Mouse (Mus musculus) G1E (cell line): ENCODE data around the gene Tdrd7.

Experiments used
- CTCF ChIP-seq: IDR thresholded peaks from 2 replicates; pipeline ENCODE4 v1.5.1; 2012; ENCODE audit warnings: low read depth, low read length, inconsistent platforms, mixed read lengths
- POLR2AphosphoS5 ChIP-seq: IDR thresholded peaks from 2 replicates; pipeline ENCODE4 v1.6.1; 2012; ENCODE audit warnings: low read depth, low read length, inconsistent platforms; ENCODE audit not compliant: insufficient replicate concordance
- TAL1 ChIP-seq: conservative IDR thresholded peaks from 2 replicates; pipeline ENCODE4 v1.6.1; 2012; ENCODE audit warnings: low read depth, low read length, inconsistent platforms, mixed read lengths

DNA sequence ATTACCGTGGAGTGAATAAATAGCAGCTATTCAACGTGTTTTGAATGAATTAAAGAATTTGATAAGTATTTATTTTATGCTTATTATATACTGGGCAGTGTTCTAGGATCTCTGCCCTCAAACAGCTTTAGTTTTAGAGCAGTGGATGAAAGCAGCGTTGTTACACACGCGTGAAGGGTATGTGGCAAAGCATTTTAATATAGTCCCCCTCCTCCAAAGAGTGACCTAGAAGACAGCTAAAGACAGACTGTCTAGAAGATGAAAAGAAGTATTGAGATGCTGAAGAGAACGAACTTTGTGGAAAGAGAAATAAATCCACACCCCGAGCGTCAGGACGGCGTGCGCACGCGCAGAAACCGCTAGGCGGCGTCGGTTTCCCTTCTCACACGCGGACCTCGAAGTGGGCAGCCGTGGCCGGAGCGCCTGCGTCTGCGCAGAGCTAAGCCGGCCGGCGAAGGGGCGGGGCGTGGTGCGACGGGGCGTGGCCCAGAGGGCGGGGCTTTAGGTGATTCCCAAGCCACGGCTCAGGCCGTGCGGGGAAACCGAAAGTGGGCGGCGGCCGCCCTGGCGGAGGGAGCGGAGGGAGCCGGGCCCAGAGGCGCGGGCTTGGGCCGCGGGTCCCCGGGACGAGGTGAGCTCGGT is 6.8 kb downstream of the Tdrd7 start:
- TF ChIP-seq CTCF (0 out of 2 replicates have a peak, but pooled peaks have one; percentile 11), TAL1 (no peak), POLR2AphosphoS5 (no peak)
